Mouse (Mus musculus): ENCODE measurements around the gene Pnpla2.
A peak's percentile ranks its signal among the peaks of the same experiment; 100 is the strongest.

DNA sequence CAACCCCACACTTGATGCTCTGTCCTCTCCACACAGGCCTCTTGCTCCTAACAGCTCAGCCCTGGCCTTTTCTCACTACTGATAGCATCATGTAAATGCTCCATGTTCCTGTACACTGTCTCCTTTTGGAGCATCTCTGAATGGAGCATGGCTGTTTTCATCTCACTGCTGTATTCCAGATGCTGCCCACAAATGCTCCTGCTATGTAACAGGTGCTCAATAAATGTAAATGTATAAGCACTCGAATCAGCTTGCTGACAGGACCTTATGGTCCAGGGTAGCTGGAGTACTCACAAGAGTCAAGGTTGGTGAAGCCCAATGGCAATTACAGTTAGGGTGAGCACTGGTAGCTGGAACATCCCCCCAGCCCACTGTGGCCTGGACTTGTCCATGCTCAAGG lies 16.2 kb downstream of the Pnpla2 start:
- TF ChIP-seq CTCF (IDR thresholded peaks at IDR 0.05) (no peak), POLR2A (IDR thresholded peaks at IDR 0.05; ENCODE audit: insufficient read depth, low read depth, low read length) (0 out of 2 replicates have a peak, but pooled peaks have one; percentile 35)

All from heart, adult 2 months (tissue).